8 mouse cellular contexts compared by ENCODE assay signal in genomic region chr12:39950270-39950801, GRCm38 (mm10).
A peak's percentile ranks its signal among the peaks of the same experiment; 100 is the strongest.
DNase-seq lines count a peak whose midpoint lies in the region.

No protein-coding gene starts in this region.

- DNase-seq in kidney, postnatal 10 days, result peak; percentile 15
- no peak for DNase-seq in kidney, adult 8-10 months
- peak; percentile 54 for DNase-seq in adrenal gland, adult 8-10 months
- DNase-seq in cerebellum, adult 9-11 months, result peak; percentile 15
- peak; percentile 7 for DNase-seq in lung, postnatal 14 days
- DNase-seq in gastrocnemius, postnatal 25 days, result no peak
- no peak for DNase-seq in ovary, postnatal 14 days (ENCODE audit: low spot score)
- no peak for DNase-seq in gastrocnemius, postnatal 36 days

- intact Hi-C loops in gastrocnemius, postnatal 36 days (cut with DNase I), result no loop called here

Comparison
In these comparisons a context has a peak if more than half of its experiments do, and no peak if none do; other contexts are left out.
1. DNase-seq: peak in kidney, postnatal 10 days (single experiment), adrenal gland, adult 8-10 months (single experiment), cerebellum, adult 9-11 months (single experiment) and lung, postnatal 14 days (single experiment); none in kidney, adult 8-10 months (0 of 2), gastrocnemius, postnatal 25 days (single experiment), ovary, postnatal 14 days (single experiment) and gastrocnemius, postnatal 36 days (0 of 2).